Mouse (Mus musculus): ENCODE results near the gene Ncam1. TPM values are rescaled to one million over a fixed set of nuclear protein-coding genes. Genes with fewer than 3 reads are reported as not detected.

Ncam1 gene
- polyA plus RNA-seq, 1 experiment from 2014 or later, result 2.0 TPM

- H3K27ac ChIP-seq (ENCODE audit: low read depth), result no peak overlapping the region
These were observed 729 bp downstream of the Ncam1 start for GRCm38 (mm10) chr9:49797821-49798571.

GRCm38 (mm10) chr9:49797508-49797820, 1.3 kb downstream of the Ncam1 start:
- H3K9ac ChIP-seq (replicated peaks), result peak overlapping the region; percentile 34; the same call in 1 of the 2 replicates
- H3K4me2 ChIP-seq (ENCODE audit: low read depth, low read length), result peak overlapping the region; percentile 66
- H3K9me3 ChIP-seq (ENCODE audit: low read length), result no peaks in the 10 kb centered on the region
- peaks cover 41% of the 10 kb centered on the region for H3K27me3 ChIP-seq (ENCODE audit: insufficient read depth, low read length)
- WGBS (ENCODE audit: insufficient replicate concordance), result 2% methylated on average over 14 of the region's 15 CpGs
- H3K36me3 ChIP-seq (replicated peaks; ENCODE audit: insufficient read depth, low read length), result no peaks in the 10 kb centered on the region
- H3K27ac ChIP-seq (ENCODE audit: low read depth), result no peak overlapping the region
- H3K4me1 ChIP-seq (ENCODE audit: insufficient read depth), result 0 out of 2 replicates have a peak, but pooled peaks cover 4% of the 10 kb centered on the region
- ATAC-seq (no peak; the same call in 1 of the 2 replicates), DNase-seq (no peak)
- peak overlapping the region; percentile 53 for H3K4me3 ChIP-seq (ENCODE audit: low read depth, low read length)
- TF ChIP-seq CTCF (IDR thresholded peaks at IDR 0.05; ENCODE audit: low read depth) (no peak), EP300 (IDR thresholded peaks at IDR 0.05; ENCODE audit: low read depth) (no peak)

More at GRCm38 (mm10) chr9:49797821-49798571, 729 bp downstream of the Ncam1 start:
- H3K36me3 ChIP-seq (replicated peaks; ENCODE audit: insufficient read depth, low read length), result no peaks in the 10 kb centered on the region
- H3K27me3 ChIP-seq (ENCODE audit: insufficient read depth, low read length), result peaks cover 41% of the 10 kb centered on the region
- peak overlapping the region; percentile 53 for H3K4me3 ChIP-seq (ENCODE audit: low read depth, low read length)
- peak overlapping the region; percentile 21; the same call in 1 of the 2 replicates for H3K9ac ChIP-seq (replicated peaks)
- peak; percentile 44; the same call in 1 of the 2 replicates for ATAC-seq
- WGBS (ENCODE audit: insufficient replicate concordance), result under 1% methylated on average over 57 of the region's 58 CpGs
- no peaks in the 10 kb centered on the region for H3K9me3 ChIP-seq (ENCODE audit: low read length)
- TF ChIP-seq CTCF (IDR thresholded peaks at IDR 0.05; ENCODE audit: low read depth), result no peak
- no peak for TF ChIP-seq EP300 (IDR thresholded peaks at IDR 0.05; ENCODE audit: low read depth)
- 0 out of 2 replicates have a peak, but pooled peaks cover 4% of the 10 kb centered on the region for H3K4me1 ChIP-seq (ENCODE audit: insufficient read depth)
- peak overlapping the region; percentile 66 for H3K4me2 ChIP-seq (ENCODE audit: low read depth, low read length)
- DNase-seq, result peak; percentile 58

GRCm38 (mm10) chr9:49796618-49797507, 1.9 kb downstream of the Ncam1 start:
- DNase-seq (peak; percentile 64), ATAC-seq (peak; percentile 10; the same call in 1 of the 2 replicates)
- Histone ChIP-seq H3K4me1 (ENCODE audit: insufficient read depth) (0 out of 2 replicates have a peak, but pooled peaks cover 4% of the 10 kb centered on the region), H3K9me3 (ENCODE audit: low read length) (no peaks in the 10 kb centered on the region), H3K4me2 (ENCODE audit: low read depth, low read length) (peak overlapping the region; percentile 66), H3K27ac (ENCODE audit: low read depth) (no peak overlapping the region), H3K36me3 (replicated peaks; ENCODE audit: insufficient read depth, low read length) (no peaks in the 10 kb centered on the region), H3K4me3 (ENCODE audit: low read depth, low read length) (peak overlapping the region; percentile 53), H3K9ac (replicated peaks) (peak overlapping the region; percentile 34; the same call in 1 of the 2 replicates), H3K27me3 (ENCODE audit: insufficient read depth, low read length) (peaks cover 41% of the 10 kb centered on the region)
- no peak for TF ChIP-seq CTCF (IDR thresholded peaks at IDR 0.05; ENCODE audit: low read depth)
- TF ChIP-seq EP300 (IDR thresholded peaks at IDR 0.05; ENCODE audit: low read depth), result no peak
- WGBS (ENCODE audit: insufficient replicate concordance), result under 1% methylated on average over 52 of the region's 52 CpGs

- TF ChIP-seq EP300 (IDR thresholded peaks at IDR 0.05; ENCODE audit: low read depth) (no peak), CTCF (IDR thresholded peaks at IDR 0.05; ENCODE audit: low read depth) (no peak)
- Histone ChIP-seq H3K27me3 (ENCODE audit: insufficient read depth, low read length) (peaks cover 41% of the 10 kb centered on the region), H3K9ac (replicated peaks) (no peak overlapping the region), H3K9me3 (ENCODE audit: low read length) (no peaks in the 10 kb centered on the region), H3K4me3 (ENCODE audit: low read depth, low read length) (no peak overlapping the region), H3K4me2 (ENCODE audit: low read depth, low read length) (no peak overlapping the region), H3K27ac (ENCODE audit: low read depth) (no peak overlapping the region), H3K4me1 (ENCODE audit: insufficient read depth) (0 out of 2 replicates have a peak, but pooled peaks cover 4% of the 10 kb centered on the region), H3K36me3 (replicated peaks; ENCODE audit: insufficient read depth, low read length) (no peaks in the 10 kb centered on the region)
- DNase-seq (no peak), ATAC-seq (no peak)
- WGBS (ENCODE audit: insufficient replicate concordance), result 52% methylated on average over 5 of the region's 5 CpGs
These were observed 2.8 kb downstream of the Ncam1 start for GRCm38 (mm10) chr9:49795881-49796280.

GRCm38 (mm10) chr9:49793987-49794550, 4.7 kb downstream of the Ncam1 start:
- H3K4me1 ChIP-seq (ENCODE audit: insufficient read depth), result 0 out of 2 replicates have a peak, but pooled peaks cover 4% of the 10 kb centered on the region
- H3K27me3 ChIP-seq (ENCODE audit: insufficient read depth, low read length), result peaks cover 29% of the 10 kb centered on the region
- ATAC-seq (no peak), DNase-seq (no peak)
- H3K9me3 ChIP-seq (ENCODE audit: low read length), result no peaks in the 10 kb centered on the region
- no peak overlapping the region for H3K9ac ChIP-seq (replicated peaks)
- H3K4me3 ChIP-seq (ENCODE audit: low read depth, low read length), result no peak overlapping the region
- H3K36me3 ChIP-seq (replicated peaks; ENCODE audit: insufficient read depth, low read length), result no peaks in the 10 kb centered on the region
- WGBS (ENCODE audit: insufficient replicate concordance), result 44% methylated on average over 6 of the region's 6 CpGs
- no peak overlapping the region for H3K4me2 ChIP-seq (ENCODE audit: low read depth, low read length)
- TF ChIP-seq CTCF (IDR thresholded peaks at IDR 0.05; ENCODE audit: low read depth) (no peak), EP300 (IDR thresholded peaks at IDR 0.05; ENCODE audit: low read depth) (no peak)
- H3K27ac ChIP-seq (ENCODE audit: low read depth), result no peak overlapping the region

Measured in liver, postnatal 0 days (tissue).